Mouse (Mus musculus): ENCODE data around the gene Sclt1. TPM values are rescaled to one million over a fixed set of nuclear protein-coding genes. Genes with fewer than 3 reads are reported as not detected.
A peak's percentile ranks its signal among the peaks of the same experiment; 100 is the strongest.

Sclt1 gene
- polyA plus RNA-seq, 1 experiment from 2014 or later: 7.1 TPM

DNA sequence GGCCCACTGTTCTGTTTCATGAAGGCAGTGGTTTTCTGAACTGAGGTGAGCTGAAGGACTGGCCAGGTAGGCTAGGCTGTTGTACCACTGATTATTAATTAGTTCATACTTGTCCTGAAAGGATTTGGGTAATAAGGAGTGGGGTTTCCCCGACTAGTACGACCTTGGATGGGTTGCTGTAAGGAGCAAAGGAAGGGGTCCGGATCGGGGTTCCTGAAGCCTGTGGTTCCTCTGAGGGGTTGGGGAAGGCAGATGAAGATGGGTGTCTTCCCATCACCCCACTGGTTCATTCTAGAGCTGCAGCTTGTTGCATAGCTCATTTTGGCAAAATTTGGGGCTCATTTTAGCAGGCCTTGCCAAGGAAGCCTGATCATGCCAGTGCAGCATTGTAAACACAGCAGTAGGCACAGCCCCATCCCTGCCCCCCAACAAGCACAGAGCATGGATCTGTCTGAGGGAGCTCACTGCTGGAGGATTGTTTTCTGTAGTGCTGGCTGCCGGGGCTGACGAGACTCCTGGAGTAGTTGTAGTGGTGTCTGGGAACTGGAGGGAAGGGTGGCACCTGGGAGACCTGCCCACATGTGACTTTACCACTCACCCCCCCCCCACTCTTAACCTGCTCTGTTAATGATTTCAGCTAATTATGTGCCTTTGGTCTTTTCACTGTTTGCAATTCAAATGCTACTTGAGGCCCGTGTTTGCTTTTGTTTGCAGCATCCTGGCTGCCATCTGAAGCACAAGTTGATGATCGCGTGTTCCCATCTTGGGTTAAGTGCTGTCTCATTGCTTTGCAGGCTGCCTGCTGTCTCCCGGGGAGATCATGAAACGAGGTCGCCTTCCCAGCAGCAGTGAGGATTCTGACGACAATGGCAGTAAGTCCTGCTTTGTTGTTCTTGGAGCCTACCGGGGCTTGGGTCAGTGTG, 161.7 kb downstream of the Sclt1 start:
- Histone ChIP-seq H3K9ac (ENCODE audit: low read depth, low read length) (no peak overlapping the region), H3K4me2 (replicated peaks; ENCODE audit: low read depth) (peak overlapping the region; percentile 50), H3K4me1 (replicated peaks; ENCODE audit: control insufficient read depth, insufficient read depth, low read length) (peaks cover 23% of the 10 kb centered on the region; the same call in 1 of the 2 replicates), H3K4me3 (ENCODE audit: low read depth, low read length) (no peak overlapping the region), H3K27me3 (replicated peaks; ENCODE audit: control insufficient read depth, insufficient read depth, low read length) (no peaks in the 10 kb centered on the region), H3K27ac (ENCODE audit: low read depth, low read length) (peak overlapping the region; percentile 91), H3K36me3 (ENCODE audit: control insufficient read depth, insufficient read depth) (no peaks in the 10 kb centered on the region), H3K9me3 (ENCODE audit: control insufficient read depth) (no peaks in the 10 kb centered on the region)
- TF ChIP-seq CTCF (IDR thresholded peaks at IDR 0.05; ENCODE audit: low read depth): no peak
- peak; percentile 26; the same call in 1 of the 2 replicates for ATAC-seq
- 42% methylated on average over 14 of the region's 14 CpGs for WGBS

DNA sequence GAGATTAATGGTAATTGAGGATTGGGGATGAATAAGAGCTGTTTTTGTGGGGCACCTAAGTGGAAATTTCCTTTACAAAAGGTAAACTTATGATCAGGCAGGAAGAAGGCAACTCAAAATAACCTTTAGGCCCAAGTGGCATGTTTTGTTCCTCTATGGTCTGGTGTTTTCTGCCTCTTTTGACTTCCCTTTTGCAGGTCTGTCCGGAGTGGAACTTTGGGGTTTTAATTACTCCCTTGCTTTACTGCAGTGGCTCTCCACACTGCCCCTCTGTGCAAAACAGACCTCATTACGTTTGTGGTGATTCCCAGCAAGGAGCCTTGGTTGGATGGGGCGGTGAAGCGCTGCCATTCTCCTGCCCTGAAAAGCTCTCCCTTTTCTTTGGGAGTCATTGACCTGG, 162.4 kb downstream of the Sclt1 start:
- no peak overlapping the region for H3K27ac ChIP-seq (ENCODE audit: low read depth, low read length)
- 46% methylated on average over 4 of the region's 4 CpGs for WGBS

DNA sequence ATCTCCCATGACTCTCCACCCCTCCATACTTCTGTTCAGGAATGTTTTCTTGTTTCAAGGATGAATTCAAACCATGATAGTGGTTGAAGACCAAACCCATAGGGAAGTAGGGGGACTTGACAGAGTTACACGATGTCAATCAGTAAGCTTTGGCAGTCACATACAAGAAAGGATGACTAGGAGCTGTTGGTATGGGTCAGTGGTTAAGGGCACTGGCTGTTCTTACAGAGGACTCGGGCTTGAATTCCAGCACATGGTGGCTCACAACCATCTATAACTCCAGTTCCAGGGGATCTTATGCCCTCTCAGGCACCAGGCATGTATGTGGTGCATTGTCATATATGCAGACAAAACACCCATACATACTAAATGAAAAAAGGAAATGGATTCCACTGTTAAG, 165.1 kb downstream of the Sclt1 start:
- no peaks in the 10 kb centered on the region for H3K9me3 ChIP-seq (ENCODE audit: control insufficient read depth)
- TF ChIP-seq CTCF (IDR thresholded peaks at IDR 0.05; ENCODE audit: low read depth): no peak
- no peak overlapping the region for H3K27ac ChIP-seq (ENCODE audit: low read depth, low read length)
- no peak overlapping the region for H3K4me3 ChIP-seq (ENCODE audit: low read depth, low read length)
- no peak overlapping the region for H3K9ac ChIP-seq (ENCODE audit: low read depth, low read length)
- no peaks in the 10 kb centered on the region for H3K27me3 ChIP-seq (replicated peaks; ENCODE audit: control insufficient read depth, insufficient read depth, low read length)
- WGBS: 82% methylated on average over 2 of the region's 2 CpGs
- H3K36me3 ChIP-seq (ENCODE audit: control insufficient read depth, insufficient read depth): no peaks in the 10 kb centered on the region
- no peak for ATAC-seq
- H3K4me2 ChIP-seq (replicated peaks; ENCODE audit: low read depth): no peak overlapping the region
- H3K4me1 ChIP-seq (replicated peaks; ENCODE audit: control insufficient read depth, insufficient read depth, low read length): peaks cover 24% of the 10 kb centered on the region

More for the DNA sequence above, 162.4 kb downstream of the Sclt1 start:
- Histone ChIP-seq H3K4me3 (ENCODE audit: low read depth, low read length) (no peak overlapping the region), H3K4me1 (replicated peaks; ENCODE audit: control insufficient read depth, insufficient read depth, low read length) (peaks cover 26% of the 10 kb centered on the region), H3K4me2 (replicated peaks; ENCODE audit: low read depth) (no peak overlapping the region), H3K27me3 (replicated peaks; ENCODE audit: control insufficient read depth, insufficient read depth, low read length) (no peaks in the 10 kb centered on the region), H3K9me3 (ENCODE audit: control insufficient read depth) (no peaks in the 10 kb centered on the region), H3K36me3 (ENCODE audit: control insufficient read depth, insufficient read depth) (no peaks in the 10 kb centered on the region), H3K9ac (ENCODE audit: low read depth, low read length) (no peak overlapping the region)
- TF ChIP-seq CTCF (IDR thresholded peaks at IDR 0.05; ENCODE audit: low read depth): peak; percentile 29; the same call in 1 of the 2 replicates
- ATAC-seq: no peak

Other genes with a start within 250 kb of the Sclt1 start
- gene Jade1, start 186.8 kb downstream of the Sclt1 start, polyA plus RNA-seq (2015; fragmentation: Nextera tagmentation; extraction: Ambion mirVana): 15.3 and 18.4 TPM in 2 replicates
- 10.7 and 11.1 TPM in 2 replicates for gene D3Ertd751e, start 97 bp upstream of the Sclt1 start, polyA plus RNA-seq (2015; fragmentation: Nextera tagmentation; extraction: Ambion mirVana)

Measured in intestine, postnatal 0 days (tissue).